Mouse (Mus musculus) intestine, embryonic 14.5 days (tissue): ENCODE results near the gene Wfdc21. TPM values are rescaled to one million over a fixed set of nuclear protein-coding genes. Genes with fewer than 3 reads are reported as not detected.

Source experiments
- ATAC-seq: fragments of 200-750 bp; cut with Nextera tagmentation; replicated peaks from 2 replicates; pipeline ENCODE4 v1.8.0; 2017; ENCODE audit warnings: low read depth, moderate number of reproducible peaks, moderate TSS enrichment, moderate library complexity; ENCODE audit not compliant: low FRiP score, low TSS enrichment
- DNase-seq: peaks from one replicate; pipeline ENCODE4 v3.0.0-alpha.2; 2018; ENCODE audit warnings: low spot score
- H3K27ac ChIP-seq: fragments of 300-500 bp; sonication (generic); 2 replicates; pipeline ENCODE4 v1.5.1; 2014; ENCODE audit warnings: low read depth, mild to moderate bottlenecking, control low read depth
- H3K27me3 ChIP-seq: fragments of 300-500 bp; sonication (generic); replicated peaks from 2 replicates; pipeline ENCODE4 v1.6.1; 2014; ENCODE audit warnings: low read length, control low read depth; ENCODE audit not compliant: control insufficient read depth, insufficient read depth
- H3K36me3 ChIP-seq: fragments of 300-500 bp; sonication (generic); 2 replicates; pipeline ENCODE4 v1.6.1; 2014; ENCODE audit warnings: low read length, control low read depth; ENCODE audit not compliant: control insufficient read depth, insufficient read depth
- H3K4me1 ChIP-seq: fragments of 300-500 bp; sonication (generic); replicated peaks from 2 replicates; pipeline ENCODE4 v1.6.1; 2014; ENCODE audit warnings: low read length, control low read depth, mixed read lengths; ENCODE audit not compliant: control insufficient read depth, insufficient read depth
- H3K4me2 ChIP-seq: fragments of 300-500 bp; sonication (generic); 2 replicates; pipeline ENCODE4 v1.6.1; 2014; ENCODE audit warnings: low read length
- H3K4me3 ChIP-seq: fragments of 300-500 bp; sonication (generic); 2 replicates; pipeline ENCODE4 v1.5.1; 2014; ENCODE audit warnings: low read depth, low read length, control low read depth, mixed read lengths
- H3K9ac ChIP-seq: fragments of 300-500 bp; sonication (generic); 2 replicates; pipeline ENCODE4 v1.6.1; 2014; ENCODE audit warnings: mild to moderate bottlenecking, low read length
- H3K9me3 ChIP-seq: fragments of 300-500 bp; sonication (generic); 2 replicates; pipeline ENCODE4 v1.6.1; 2016; ENCODE audit warnings: low read length, control low read depth; ENCODE audit not compliant: control insufficient read depth
- WGBS: fragments of 180-500 bp; shearing (Covaris S2); extraction: QIAGEN DNeasy Blood & Tissue Kit; methylation state at CpG from one replicate; pipeline ENCODE4 v1.1.7; 2014; 5-methylcytosine and 5-hydroxymethylcytosine counted together
- polyA plus RNA-seq: library from polyadenylated mRNA; unstranded; fragments of >200 nt; fragmentation: Nextera tagmentation; extraction: Ambion mirVana; gene quantifications from 2 replicates; pipeline ENCODE4 v1.2.1, GENCODE M21; 2014

Wfdc21 gene
- polyA plus RNA-seq, 1 experiment from 2014 or later = 0.65 TPM

DNA sequence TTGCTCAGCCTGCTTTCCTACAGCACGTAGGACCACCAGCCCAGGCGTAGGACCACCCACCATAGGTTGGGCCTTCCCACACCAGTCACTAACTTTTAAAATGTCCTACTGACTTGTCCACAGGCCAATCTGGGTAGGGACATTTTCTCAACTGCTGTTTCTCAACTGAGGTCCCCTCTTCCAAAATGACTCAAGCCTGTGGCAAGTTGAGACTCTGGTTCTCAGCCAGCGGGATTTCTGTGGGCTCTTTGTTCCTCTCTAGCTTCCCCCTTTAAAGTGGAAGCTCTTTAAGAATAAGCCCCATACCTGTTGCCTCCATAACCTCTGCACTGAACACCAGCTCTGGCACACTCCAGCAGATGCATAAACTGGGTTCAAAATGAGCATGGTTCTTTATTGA lies 3.2 kb upstream of the Wfdc21 start:
- Histone ChIP-seq H3K27ac (no peak overlapping the region), H3K4me3 (no peak overlapping the region), H3K9me3 (no peaks in the 10 kb centered on the region), H3K4me1 (no peaks in the 10 kb centered on the region), H3K9ac (no peak overlapping the region), H3K27me3 (peaks cover 3% of the 10 kb centered on the region; the same call in 1 of the 2 replicates), H3K4me2 (no peak overlapping the region), H3K36me3 (no peaks in the 10 kb centered on the region)
- DNase-seq (no peak), ATAC-seq (no peak)
- WGBS = 85% methylated on average over 3 of the region's 3 CpGs

DNA sequence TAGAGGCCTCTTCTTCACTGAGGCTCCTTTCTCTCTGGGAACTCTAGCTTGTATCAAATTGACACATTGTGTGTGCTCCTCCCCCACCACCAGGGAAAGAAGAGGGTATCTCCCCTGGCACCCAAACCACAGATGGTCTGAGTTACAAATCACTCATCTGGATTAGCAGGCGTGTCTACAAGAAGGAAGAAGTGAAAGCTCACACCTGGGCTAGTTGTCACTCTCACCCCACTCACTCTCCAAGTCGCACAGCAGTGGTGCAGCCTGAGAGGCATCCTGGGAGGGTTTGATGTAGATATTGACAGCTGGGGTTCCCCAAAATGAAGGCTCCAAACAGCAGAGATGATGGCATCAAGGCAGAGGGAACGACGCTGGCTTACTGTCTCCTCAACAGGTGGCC lies 588 bp upstream of the Wfdc21 start:
- Histone ChIP-seq H3K4me1 (no peaks in the 10 kb centered on the region), H3K9me3 (no peaks in the 10 kb centered on the region), H3K36me3 (no peaks in the 10 kb centered on the region), H3K27me3 (peaks cover 3% of the 10 kb centered on the region; the same call in 1 of the 2 replicates), H3K9ac (no peak overlapping the region), H3K4me2 (no peak overlapping the region), H3K4me3 (no peak overlapping the region), H3K27ac (no peak overlapping the region)
- ATAC-seq = no peak
- 64% methylated on average over 4 of the region's 4 CpGs for WGBS
- DNase-seq = no peak

DNA sequence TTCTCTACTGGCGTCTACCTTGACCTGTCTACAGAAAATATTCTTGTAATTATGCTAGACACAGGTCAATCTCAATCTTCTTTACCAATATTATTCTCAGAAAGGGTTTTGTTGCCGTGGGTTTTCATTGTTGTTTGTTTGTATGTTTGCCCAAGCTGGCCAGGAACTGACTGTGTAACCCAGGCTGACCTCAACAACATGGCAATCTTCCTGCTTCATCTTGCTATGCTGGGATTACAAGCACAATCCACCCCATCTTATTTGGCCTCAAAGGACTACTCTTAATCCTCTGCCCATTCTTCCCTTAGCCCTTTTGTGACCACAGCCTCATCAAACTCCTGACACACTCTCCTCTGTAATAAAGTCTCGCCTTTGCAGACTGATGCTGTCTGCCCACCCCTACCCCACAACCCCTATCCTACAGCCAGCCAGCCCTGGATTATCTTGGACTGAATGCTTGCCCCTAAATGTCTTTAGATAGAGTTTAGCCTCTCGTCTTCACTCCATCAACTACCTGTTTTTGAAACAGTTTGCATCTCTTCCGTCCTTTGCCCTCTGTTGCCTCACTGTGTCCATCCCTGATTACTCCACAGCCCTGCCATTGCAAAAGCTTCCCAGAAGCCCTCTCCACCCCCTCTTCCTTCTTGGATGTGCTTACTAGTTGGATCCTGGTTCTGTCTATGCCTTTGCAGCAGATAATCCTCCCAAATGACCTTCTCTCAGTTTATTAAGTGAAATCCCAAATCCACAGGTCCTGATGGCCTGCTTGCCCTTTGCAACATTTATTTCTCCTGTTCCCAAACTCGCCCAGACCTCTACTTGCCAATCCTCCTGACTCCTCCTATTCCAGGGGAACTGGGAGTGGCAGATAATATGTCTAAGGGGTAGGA lies 881 bp downstream of the Wfdc21 start:
- peaks cover 3% of the 10 kb centered on the region; the same call in 1 of the 2 replicates for H3K27me3 ChIP-seq
- H3K4me3 ChIP-seq = no peak overlapping the region
- no peaks in the 10 kb centered on the region for H3K4me1 ChIP-seq
- no peak for DNase-seq
- no peak overlapping the region for H3K9ac ChIP-seq
- H3K36me3 ChIP-seq = no peaks in the 10 kb centered on the region
- ATAC-seq = no peak
- no peak overlapping the region for H3K27ac ChIP-seq
- H3K4me2 ChIP-seq = no peak overlapping the region
- H3K9me3 ChIP-seq = no peaks in the 10 kb centered on the region
- 66% methylated on average over 6 of the region's 6 CpGs for WGBS

DNA sequence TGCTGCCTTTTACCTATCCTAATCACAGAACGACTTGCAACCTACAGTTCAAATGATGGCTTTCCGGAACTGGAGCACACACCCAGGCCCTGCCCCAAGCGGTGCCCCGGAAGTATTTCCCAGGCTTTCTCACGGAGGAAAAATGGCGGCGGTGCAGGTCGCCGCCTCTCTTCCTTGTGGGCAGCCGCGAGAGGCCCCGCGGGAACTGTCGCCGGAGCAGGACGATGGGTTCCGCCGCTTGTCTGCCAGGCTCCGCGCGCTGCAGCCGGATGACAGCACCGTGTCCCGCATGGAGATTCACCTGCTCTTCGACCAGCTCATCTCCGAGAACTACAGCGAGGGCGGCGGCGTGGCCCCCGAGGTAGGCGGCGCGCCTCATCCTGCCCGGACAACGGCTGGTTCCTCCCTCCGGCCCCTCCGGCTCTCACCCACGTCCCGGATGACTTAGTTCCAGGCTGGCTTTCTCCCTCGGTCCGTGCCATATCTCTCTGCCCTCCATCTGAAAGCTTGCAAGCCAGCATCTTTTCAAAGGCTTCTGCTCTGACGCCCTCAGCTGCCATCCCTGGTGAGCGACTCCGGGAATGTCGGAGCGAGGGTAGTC lies 6.9 kb downstream of the Wfdc21 start, which contains the start of gene Heatr6:
TSS of gene Heatr6 (plus strand) at position 116 of the 601 bp plus-strand sequence.
- H3K9me3 ChIP-seq = no peaks in the 10 kb centered on the region
- peak; percentile 95 for ATAC-seq

DNA sequence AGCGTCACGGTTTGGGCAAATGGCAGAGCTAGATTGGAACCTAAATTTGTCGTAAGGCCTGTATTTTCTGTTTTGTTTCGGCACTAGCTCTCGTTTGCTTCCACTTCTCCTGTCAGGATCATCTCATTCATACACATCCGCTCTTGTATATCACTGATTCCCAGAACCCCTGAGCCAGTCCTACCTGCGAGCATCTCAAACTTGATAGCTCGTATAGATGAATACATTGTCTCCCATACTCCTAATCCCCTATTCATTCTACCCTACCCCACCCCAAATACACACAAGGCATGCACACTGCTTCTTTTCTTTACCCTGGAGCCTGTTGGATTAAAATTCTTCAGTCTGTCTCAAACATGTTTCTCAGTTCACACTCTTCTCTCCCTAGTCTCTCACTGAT lies 7.5 kb downstream of the Wfdc21 start:
- peaks cover 9% of the 10 kb centered on the region for H3K4me1 ChIP-seq
- H3K27ac ChIP-seq = peak overlapping the region; percentile 69
- 5% methylated on average over 8 of the region's 8 CpGs for WGBS
- no peak for ATAC-seq
- peak overlapping the region; percentile 89 for H3K4me2 ChIP-seq
- no peaks in the 10 kb centered on the region for H3K9me3 ChIP-seq
- no peaks in the 10 kb centered on the region for H3K27me3 ChIP-seq
- DNase-seq = no peak
- peak overlapping the region; percentile 80 for H3K9ac ChIP-seq
- peaks cover 31% of the 10 kb centered on the region for H3K36me3 ChIP-seq
- peak overlapping the region; percentile 92 for H3K4me3 ChIP-seq

More for the DNA sequence above, 6.9 kb downstream of the Wfdc21 start, which contains the start of gene Heatr6:
- WGBS = under 1% methylated on average over 47 of the region's 47 CpGs
- Histone ChIP-seq H3K27me3 (no peaks in the 10 kb centered on the region), H3K27ac (peak within 1 kb of the TSS; percentile 69), H3K4me1 (peaks cover 9% of the 10 kb centered on the region), H3K9ac (peak within 1 kb of the TSS; percentile 80), H3K36me3 (peaks cover 25% of the 10 kb centered on the region), H3K4me3 (peak within 1 kb of the TSS; percentile 92), H3K4me2 (peak within 1 kb of the TSS; percentile 89)
- peak; percentile 94 for DNase-seq

DNA sequence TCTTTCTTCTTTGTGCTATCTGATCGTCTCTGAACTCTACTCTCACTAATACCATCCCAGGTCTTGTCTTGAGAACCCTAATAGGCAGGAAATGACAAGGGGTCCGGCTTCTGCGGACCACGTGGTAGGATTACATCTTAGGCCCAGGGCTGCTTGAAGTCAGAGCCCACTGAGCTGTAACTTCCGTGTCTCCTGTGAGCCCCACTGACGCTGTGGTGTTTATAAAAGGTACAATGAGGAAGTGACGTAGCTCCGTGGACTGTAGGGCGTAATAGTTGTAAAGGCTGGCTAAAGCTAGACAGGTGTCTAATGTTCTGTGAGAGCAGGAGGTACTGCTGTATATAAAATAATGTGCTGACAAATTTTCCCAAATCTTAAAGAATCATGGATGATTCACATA lies 20.6 kb downstream of the Wfdc21 start:
- H3K9me3 ChIP-seq = no peaks in the 10 kb centered on the region
- H3K27ac ChIP-seq = no peak overlapping the region
- peaks cover 89% of the 10 kb centered on the region for H3K36me3 ChIP-seq
- H3K27me3 ChIP-seq = no peaks in the 10 kb centered on the region
- ATAC-seq (no peak), DNase-seq (no peak)
- H3K4me3 ChIP-seq = no peak overlapping the region
- no peaks in the 10 kb centered on the region for H3K4me1 ChIP-seq
- no peak overlapping the region for H3K9ac ChIP-seq
- H3K4me2 ChIP-seq = no peak overlapping the region
- 92% methylated on average over 9 of the region's 9 CpGs for WGBS

DNA sequence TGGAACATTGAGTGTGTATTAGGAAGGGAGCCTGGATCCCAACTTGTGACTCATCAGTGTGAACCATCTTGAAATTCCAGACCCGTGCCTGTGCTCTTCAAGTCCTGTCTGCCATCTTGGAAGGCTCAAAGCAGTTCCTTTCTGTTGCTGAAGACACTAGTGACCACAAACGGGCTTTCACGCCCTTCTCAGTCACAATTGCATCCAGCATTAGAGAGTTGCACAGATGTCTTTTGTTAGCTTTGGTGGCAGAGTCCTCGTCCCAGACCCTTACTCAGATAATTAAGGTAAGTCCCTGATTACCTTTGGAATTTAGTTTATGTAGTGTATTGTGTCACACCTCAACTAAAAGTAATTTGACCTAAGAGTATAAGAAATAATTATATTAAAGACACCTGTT lies 22.2 kb downstream of the Wfdc21 start:
- H3K9ac ChIP-seq = no peak overlapping the region
- H3K4me2 ChIP-seq = no peak overlapping the region
- H3K4me1 ChIP-seq = no peaks in the 10 kb centered on the region
- ATAC-seq (no peak), DNase-seq (no peak)
- H3K27ac ChIP-seq = no peak overlapping the region
- WGBS = 89% methylated on average over 4 of the region's 4 CpGs
- H3K36me3 ChIP-seq = peaks cover 89% of the 10 kb centered on the region
- H3K9me3 ChIP-seq = no peaks in the 10 kb centered on the region
- H3K27me3 ChIP-seq = no peaks in the 10 kb centered on the region
- H3K4me3 ChIP-seq = no peak overlapping the region

DNA sequence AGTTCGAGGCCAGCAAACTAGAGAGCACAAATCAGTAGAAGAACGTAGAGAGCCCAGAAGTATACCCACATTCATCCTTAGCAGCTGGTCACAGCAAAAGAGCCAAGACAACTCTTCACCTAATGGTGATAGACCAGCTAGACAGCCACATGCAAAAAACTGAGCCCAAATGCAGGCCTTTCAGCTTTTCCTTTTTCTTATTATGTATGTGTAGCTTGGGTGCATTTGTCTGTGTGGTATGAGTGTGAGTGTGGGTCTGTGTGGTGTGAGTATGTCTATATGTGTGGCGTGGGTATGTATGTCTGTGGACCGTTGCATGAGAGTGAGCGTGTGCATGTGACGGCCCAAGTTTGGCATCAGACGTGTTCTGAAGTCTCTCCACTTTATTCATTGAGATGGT lies 24.3 kb downstream of the Wfdc21 start:
- Histone ChIP-seq H3K9me3 (no peaks in the 10 kb centered on the region), H3K4me2 (no peak overlapping the region), H3K27ac (no peak overlapping the region), H3K9ac (no peak overlapping the region), H3K4me1 (no peaks in the 10 kb centered on the region), H3K4me3 (no peak overlapping the region), H3K36me3 (peaks cover 88% of the 10 kb centered on the region), H3K27me3 (no peaks in the 10 kb centered on the region)
- no peak for ATAC-seq
- no peak for DNase-seq
- WGBS = 94% methylated on average over 7 of the region's 7 CpGs
